Mouse (Mus musculus) embryonic fibroblast, embryonic 13.5 days (primary cell): Measurements from ENCODE around the gene Camta1. TPM values are rescaled to one million over a fixed set of nuclear protein-coding genes. Genes with fewer than 3 reads are reported as not detected.

Experiments used
- H3K27ac ChIP-seq: 2 replicates; pipeline ENCODE4 v1.5.1; 2012; ENCODE audit warnings: low read length, control low read depth, inconsistent platforms; ENCODE audit not compliant: insufficient read depth
- H3K4me1 ChIP-seq: 2 replicates; pipeline ENCODE4 v1.6.1; 2011; ENCODE audit warnings: low read length; ENCODE audit not compliant: control insufficient read depth, insufficient read depth
- H3K4me3 ChIP-seq: 2 replicates; pipeline ENCODE4 v1.5.1; 2011; ENCODE audit warnings: mild to moderate bottlenecking, control low read depth, low read length; ENCODE audit not compliant: insufficient read depth
- CTCF ChIP-seq: IDR thresholded peaks from 2 replicates; pipeline ENCODE4 v1.5.1; 2011; ENCODE audit warnings: mild to moderate bottlenecking, control low read depth, low read length, moderate library complexity, borderline replicate concordance; ENCODE audit not compliant: insufficient read depth
- POLR2A ChIP-seq: IDR thresholded peaks from 2 replicates; pipeline ENCODE4 v1.6.1; 2011; ENCODE audit warnings: low read depth, mild to moderate bottlenecking, control low read depth, low read length, moderate library complexity
- polyA plus RNA-seq: library from polyadenylated mRNA; stranded (reverse); fragments of >200 nt; gene quantifications from 2 replicates; pipeline ENCODE4 v1.2.4, GENCODE M21; 2011; ENCODE audit warnings: low read depth; ENCODE audit not compliant: missing spikeins, insufficient read length

The Camta1 gene
- polyA plus RNA-seq: 46.5 and 53.4 TPM in 2 replicates

GRCm38 (mm10) chr4:151861806-151862739 is at the start of gene Camta1:
Gene Camta1 (minus strand): TSS chr4:151861876.
- TF ChIP-seq POLR2A (peak; percentile 32; the same call in 1 of the 2 replicates), CTCF (no peak)
- Histone ChIP-seq H3K27ac (peak within 1 kb of the TSS; percentile 49), H3K4me1 (no peaks in the 10 kb centered on the region; the same call in 1 of the 2 replicates), H3K4me3 (peak within 1 kb of the TSS; percentile 90)

- Histone ChIP-seq H3K4me1 (no peaks in the 10 kb centered on the region), H3K4me3 (no peak overlapping the region), H3K27ac (no peak overlapping the region)
- TF ChIP-seq POLR2A (no peak), CTCF (no peak)
These were observed 47.1 kb upstream of the Camta1 start for GRCm38 (mm10) chr4:151908809-151909208.

- Histone ChIP-seq H3K4me3 (no peak overlapping the region), H3K4me1 (no peaks in the 10 kb centered on the region)
These were observed 46.1 kb upstream of the Camta1 start for GRCm38 (mm10) chr4:151907577-151908343.

GRCm38 (mm10) chr4:151905621-151906020 is 43.9 kb upstream of the Camta1 start:
- no peak for TF ChIP-seq CTCF
- TF ChIP-seq POLR2A: no peak
- H3K4me3 ChIP-seq: no peak overlapping the region
- no peak overlapping the region for H3K27ac ChIP-seq
- H3K4me1 ChIP-seq: no peaks in the 10 kb centered on the region

More at GRCm38 (mm10) chr4:151907577-151908343, 46.1 kb upstream of the Camta1 start:
- H3K27ac ChIP-seq: no peak overlapping the region
- TF ChIP-seq CTCF (no peak), POLR2A (no peak)

GRCm38 (mm10) chr4:151904098-151904497 is 42.4 kb upstream of the Camta1 start:
- no peak for TF ChIP-seq CTCF
- Histone ChIP-seq H3K27ac (no peak overlapping the region), H3K4me1 (no peaks in the 10 kb centered on the region), H3K4me3 (no peak overlapping the region)

DNA sequence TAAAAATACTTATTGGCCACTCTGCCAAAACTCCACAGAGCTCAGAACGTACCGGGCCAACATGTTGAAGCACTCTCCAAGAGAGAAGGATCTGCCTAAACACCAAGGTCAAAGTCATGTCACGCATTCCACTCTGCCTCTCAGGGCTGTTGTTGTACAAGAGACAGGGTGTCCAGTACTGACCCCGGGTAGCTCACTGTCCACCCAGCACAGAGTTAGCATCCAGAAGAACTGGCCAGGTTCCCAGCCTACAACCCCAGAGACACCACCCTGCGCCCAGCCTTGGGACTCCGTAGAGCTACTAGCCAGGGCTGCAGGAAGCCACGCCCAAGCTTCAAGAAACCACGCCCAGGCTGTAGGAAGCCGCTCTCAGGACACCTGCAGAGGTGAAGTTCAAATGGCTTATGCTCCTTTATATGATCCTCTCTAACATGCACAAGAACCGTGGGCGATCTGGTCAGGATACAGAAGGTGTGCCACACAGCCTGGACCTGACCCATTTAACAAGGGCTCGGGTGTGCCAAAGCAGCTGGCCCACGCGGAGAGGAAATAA is 41.1 kb upstream of the Camta1 start:
- TF ChIP-seq POLR2A: no peak
- no peak for TF ChIP-seq CTCF
- no peak overlapping the region for H3K27ac ChIP-seq
- no peak overlapping the region for H3K4me3 ChIP-seq
- H3K4me1 ChIP-seq: no peaks in the 10 kb centered on the region

- no peak overlapping the region for H3K4me3 ChIP-seq
- no peaks in the 10 kb centered on the region for H3K4me1 ChIP-seq
- no peak for TF ChIP-seq POLR2A
- TF ChIP-seq CTCF: no peak
These were observed 40.5 kb upstream of the Camta1 start for GRCm38 (mm10) chr4:151902046-151902688.

DNA sequence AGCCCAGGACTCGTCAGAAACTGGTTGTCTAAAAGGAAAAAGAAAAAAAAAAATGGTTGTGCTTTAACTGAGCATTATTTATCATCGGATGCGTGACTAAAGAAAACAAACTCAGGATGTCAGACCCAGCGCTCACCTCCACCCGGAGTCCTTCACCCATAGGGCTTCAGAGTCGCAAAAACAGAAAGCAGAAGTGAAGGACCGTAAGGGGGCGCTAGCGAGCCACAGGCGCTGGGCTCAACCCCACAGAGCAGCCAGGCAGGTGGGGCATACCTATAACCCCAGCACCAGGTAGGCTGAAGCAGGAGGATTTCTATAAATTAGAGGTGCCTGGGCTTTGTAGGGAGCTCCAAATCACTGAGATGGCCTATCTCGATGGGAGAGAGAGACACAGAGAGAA is 39.7 kb upstream of the Camta1 start:
- TF ChIP-seq CTCF: no peak
- no peak for TF ChIP-seq POLR2A
- H3K4me3 ChIP-seq: no peak overlapping the region
- H3K27ac ChIP-seq: no peak overlapping the region

More at GRCm38 (mm10) chr4:151902046-151902688, 40.5 kb upstream of the Camta1 start:
- H3K27ac ChIP-seq: no peak overlapping the region

GRCm38 (mm10) chr4:151900735-151901134 is 39.1 kb upstream of the Camta1 start:
- TF ChIP-seq CTCF (no peak), POLR2A (no peak)
- H3K27ac ChIP-seq: no peak overlapping the region
- no peak overlapping the region for H3K4me3 ChIP-seq
- no peaks in the 10 kb centered on the region for H3K4me1 ChIP-seq

More for the DNA sequence above, 39.7 kb upstream of the Camta1 start:
- no peaks in the 10 kb centered on the region for H3K4me1 ChIP-seq
